Mouse (Mus musculus) C3H10T1/2 (cell line): ENCODE measurements around the gene Ndufb8. TPM values are rescaled to one million over a fixed set of nuclear protein-coding genes. Genes with fewer than 3 reads are reported as not detected.

ENCODE experiments used
- polyA plus RNA-seq, 2 experiments: library from polyadenylated mRNA; unstranded; fragments of >200 nt; fragmentation: generic; extraction: Trizol; gene quantifications; one replicate each; pipeline ENCODE4 v1.2.1; 2012; ENCODE audit warnings: missing spikeins in 2 of 2

Gene Ndufb8
- 100 to 1,000 TPM; 518 to 899 TPM for polyA plus RNA-seq

DNA sequence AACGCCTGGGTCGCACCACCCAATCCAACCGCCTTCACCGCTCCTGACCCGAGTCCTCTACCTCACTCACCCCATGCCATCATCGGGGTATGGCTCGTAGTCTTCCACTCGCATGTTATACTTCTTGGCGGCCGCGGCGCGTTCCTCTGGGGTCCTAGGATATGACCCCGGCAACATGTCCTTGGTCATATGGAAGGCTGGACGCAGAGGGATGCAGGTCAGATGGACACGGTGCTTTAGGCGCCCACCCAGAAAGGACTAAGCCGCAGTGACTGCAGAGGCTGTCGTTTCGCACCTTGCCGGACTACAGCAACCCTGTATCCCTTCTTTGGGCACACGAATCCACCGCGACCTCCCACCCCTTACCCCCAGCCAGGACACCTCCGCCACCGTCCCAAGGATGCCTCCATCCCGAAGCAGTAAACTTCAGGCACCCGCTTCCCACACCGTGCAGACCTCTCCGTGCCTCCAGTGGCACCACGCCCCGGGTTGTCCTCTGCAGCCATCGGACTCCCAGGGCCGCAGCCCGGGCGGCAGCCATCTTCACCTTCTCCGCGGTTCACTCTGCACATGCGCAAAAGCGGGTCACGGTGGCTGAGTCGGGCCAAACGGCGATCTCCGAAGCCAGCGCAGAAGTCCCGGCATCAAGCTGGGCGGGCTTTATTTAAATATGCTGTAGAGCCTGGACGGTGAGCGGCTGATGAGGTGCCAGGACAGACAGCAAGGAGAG is at the start of gene Ndufb8:
Gene Ndufb8 (minus strand): TSS at position 580 of the 730 bp plus-strand sequence.

GRCm38 (mm10) chr19:44562652-44563206 is 7.5 kb upstream of the Ndufb8 start, which contains the start of gene Hif1an:
Hif1an (plus strand) TSS chr19:44562850.

DNA sequence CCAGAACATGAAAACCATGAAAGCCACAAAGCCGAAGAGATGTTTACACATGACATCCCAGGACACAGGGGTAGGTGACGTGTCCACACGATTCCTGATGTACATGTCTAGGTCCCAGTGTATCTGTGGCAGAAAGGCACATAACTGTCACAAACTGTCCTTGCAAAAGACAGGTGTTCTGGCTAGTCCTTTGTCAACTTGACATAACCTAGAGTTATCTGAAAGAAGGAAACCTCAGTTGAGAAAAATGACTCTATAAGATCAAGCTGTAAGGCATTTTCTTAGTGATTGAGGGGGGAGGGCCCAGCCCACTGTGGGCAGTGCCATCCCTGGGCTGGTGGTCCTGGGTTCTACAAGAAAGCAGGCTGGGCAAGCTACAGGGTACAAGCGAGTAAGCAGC is 2.5 kb downstream of the Ndufb8 start, which contains the start of gene Gm20538:
Gene Gm20538 (minus strand): TSS at position 101 of the 400 bp plus-strand sequence.

GRCm38 (mm10) chr19:44545321-44546041 is 9.8 kb downstream of the Ndufb8 start, which contains the start of gene Sec31b:
Sec31b (minus strand) TSS chr19:44545864.

Other genes starting within 250 kb of the Ndufb8 start
- under 1 TPM; 0.05 to 0.30 TPM for gene Scd4, start 222.3 kb downstream of the Ndufb8 start, polyA plus RNA-seq
- 10 to 100 TPM in 1 of 2 experiments, 1 to 10 TPM in 1; 9.1 to 26.0 TPM for gene Scd1, start 147.6 kb downstream of the Ndufb8 start, polyA plus RNA-seq
- under 1 TPM in 1 of 2 experiments, not detected in 1; 0.04 TPM for gene Wnt8b, start 62.0 kb downstream of the Ndufb8 start, polyA plus RNA-seq
- under 1 TPM; 0.04 to 0.59 TPM for gene Sec31b, start 9.6 kb downstream of the Ndufb8 start, polyA plus RNA-seq
- gene Gm20538, start 2.6 kb downstream of the Ndufb8 start, polyA plus RNA-seq: not detected
- 10 to 100 TPM in 1 of 2 experiments, 1 to 10 TPM in 1; 5.3 to 13.5 TPM for gene Hif1an, start 7.4 kb upstream of the Ndufb8 start, polyA plus RNA-seq
- gene Pax2, start 200.6 kb upstream of the Ndufb8 start, polyA plus RNA-seq: under 1 TPM; 0.04 to 0.06 TPM